Mouse (Mus musculus) frontal cortex, postnatal 14 days (tissue): ENCODE measurements around the gene Tnpo3.
"Not testable (repeated sequence)": the region's sequence is repeated elsewhere in the genome, so short reads cannot be mapped to it uniquely, and the experiment has no call there.

Experiments used
- DNase-seq, 2 experiments: peaks; one replicate each; pipeline ENCODE4 v3.0.0; 2022; ENCODE audit warnings: low spot score in 2 of 2

Gene Tnpo3

GRCm38 (mm10) chr6:29620840-29621543 lies 11.3 kb upstream of the Tnpo3 start:
- DNase-seq, result no peak

- DNase-seq, result no peak
Measured at GRCm38 (mm10) chr6:29620176-29620575, 10.5 kb upstream of the Tnpo3 start.

GRCm38 (mm10) chr6:29610020-29610640 lies 443 bp upstream of the Tnpo3 start:
- not testable (repeated sequence) for DNase-seq

- DNase-seq, result no peak
Measured at GRCm38 (mm10) chr6:29600188-29600587, 9.5 kb downstream of the Tnpo3 start.

GRCm38 (mm10) chr6:29595656-29596055 lies 14.0 kb downstream of the Tnpo3 start:
- no peak for DNase-seq

GRCm38 (mm10) chr6:29581202-29581601 lies 28.5 kb downstream of the Tnpo3 start:
- no peak for DNase-seq

GRCm38 (mm10) chr6:29580770-29581169 lies 28.9 kb downstream of the Tnpo3 start:
- DNase-seq, result no peak

- not testable (repeated sequence) for DNase-seq
Measured at GRCm38 (mm10) chr6:29576388-29576787, 33.3 kb downstream of the Tnpo3 start.

GRCm38 (mm10) chr6:29557112-29557511 lies 52.6 kb downstream of the Tnpo3 start:
- no peak for DNase-seq

GRCm38 (mm10) chr6:29552526-29552925 lies 57.2 kb downstream of the Tnpo3 start:
- DNase-seq, result no peak

GRCm38 (mm10) chr6:29548086-29548485 lies 61.6 kb downstream of the Tnpo3 start:
- no peak for DNase-seq

GRCm38 (mm10) chr6:29547582-29547981 lies 62.1 kb downstream of the Tnpo3 start:
- DNase-seq, result no peak

- DNase-seq, result no peak
Measured at GRCm38 (mm10) chr6:29545611-29546010, 64.1 kb downstream of the Tnpo3 start.

GRCm38 (mm10) chr6:29540956-29541355 lies 68.7 kb downstream of the Tnpo3 start:
- no peak for DNase-seq

- no peak for DNase-seq
Measured at GRCm38 (mm10) chr6:29540223-29540622, 69.5 kb downstream of the Tnpo3 start.

GRCm38 (mm10) chr6:29539502-29539901 lies 70.2 kb downstream of the Tnpo3 start:
- DNase-seq, result no peak

- DNase-seq, result no peak
Measured at GRCm38 (mm10) chr6:29537221-29537620, 72.5 kb downstream of the Tnpo3 start.

GRCm38 (mm10) chr6:29536651-29537193 lies 73.0 kb downstream of the Tnpo3 start:
- no peak for DNase-seq

GRCm38 (mm10) chr6:29535316-29535715 lies 74.4 kb downstream of the Tnpo3 start:
- DNase-seq, result no peak

GRCm38 (mm10) chr6:29530050-29530449 lies 79.6 kb downstream of the Tnpo3 start:
- DNase-seq, result no peak

- no peak for DNase-seq
Measured at GRCm38 (mm10) chr6:29529444-29529820, 80.3 kb downstream of the Tnpo3 start.

- no peak for DNase-seq
Measured at GRCm38 (mm10) chr6:29528561-29529443, 80.9 kb downstream of the Tnpo3 start.
